Mouse (Mus musculus) adrenal gland (tissue): ENCODE results near the gene Fggy.

Source experiments
- intact Hi-C: fragments of 180-260 bp; cut with DNase I; formaldehyde crosslinking; loops from one replicate; pipeline ENCODE4 v1.15.1; 2025

The Fggy gene

DNA sequence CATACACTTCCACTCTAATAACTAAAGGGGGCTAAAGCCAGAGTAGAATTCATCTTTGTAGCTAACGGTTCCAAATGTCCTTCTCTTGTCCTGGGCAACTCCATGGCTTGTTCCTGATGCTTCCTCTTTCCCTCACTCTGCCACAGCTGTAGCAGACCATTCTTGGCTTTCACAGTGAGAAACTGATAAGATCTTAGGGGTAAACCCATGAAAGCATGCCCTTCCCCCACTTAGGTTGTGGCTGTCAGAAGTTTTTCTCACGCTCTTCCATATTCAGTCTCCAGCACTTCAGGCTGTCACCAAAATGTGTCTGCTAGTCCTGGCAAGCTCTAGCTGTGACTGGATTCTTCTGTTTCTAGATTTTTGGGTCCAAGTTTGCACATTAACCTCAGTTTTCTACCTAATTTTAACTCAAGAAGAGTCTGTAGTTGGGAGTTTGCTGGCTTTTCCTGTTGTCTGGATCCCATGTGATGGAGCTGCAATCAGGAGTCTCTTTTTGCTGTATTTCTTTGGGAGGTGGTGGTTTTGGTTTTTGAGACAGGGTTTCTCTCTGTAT, 338.0 kb downstream of the Fggy start:
- intact Hi-C loops = no loop called here

DNA sequence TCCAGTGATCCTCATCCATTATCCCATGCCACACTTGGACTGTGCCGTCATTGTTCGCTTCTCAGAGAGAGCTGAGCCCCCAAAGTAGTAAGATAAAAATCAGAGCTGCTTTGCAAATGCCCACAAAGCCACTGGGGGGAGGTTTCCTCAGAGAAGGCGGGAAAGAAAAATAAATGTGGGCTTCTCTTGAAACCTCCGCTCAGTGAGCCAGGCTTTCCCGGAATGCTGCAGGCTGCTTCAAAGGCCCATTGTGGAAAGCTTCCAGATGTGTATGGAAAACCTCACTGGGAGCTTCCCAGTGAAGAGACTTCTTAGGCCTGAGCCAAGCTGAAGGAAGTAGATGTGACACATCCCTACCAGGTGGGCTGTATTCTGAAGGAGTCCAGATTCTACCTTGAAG, 339.3 kb downstream of the Fggy start:
- intact Hi-C loops = no loop called here

DNA sequence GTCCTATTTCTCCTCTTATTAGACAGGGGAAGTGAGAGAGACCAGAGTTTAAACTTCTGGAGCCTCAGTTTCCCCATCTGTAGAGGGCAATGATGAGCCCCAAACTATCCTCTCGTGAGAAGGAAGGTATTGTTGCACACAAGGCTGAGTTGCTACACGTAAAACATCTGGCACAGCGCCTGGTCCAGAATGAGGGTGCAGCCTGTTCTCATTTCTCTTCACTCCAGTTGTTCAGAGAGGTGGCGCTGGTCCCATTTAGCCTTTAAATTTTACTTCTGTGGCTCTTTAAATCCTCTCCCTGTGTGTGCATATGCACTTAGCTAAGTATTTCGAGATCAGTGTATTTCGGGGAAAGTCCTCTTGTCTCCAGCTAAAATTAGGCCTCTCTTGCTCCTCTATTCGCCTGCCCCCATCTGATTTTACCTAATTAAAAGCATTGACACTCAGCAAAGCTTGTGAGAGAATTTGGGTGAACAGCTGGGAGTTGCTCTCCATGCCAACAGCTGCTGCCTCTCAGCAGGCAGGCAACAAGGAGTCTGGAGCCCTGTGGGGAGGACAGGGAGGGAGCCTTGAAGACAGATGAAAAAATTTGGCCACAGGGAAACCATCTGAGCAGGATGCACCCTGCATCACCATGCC, 340.0 kb downstream of the Fggy start:
- intact Hi-C loops = no loop called here

DNA sequence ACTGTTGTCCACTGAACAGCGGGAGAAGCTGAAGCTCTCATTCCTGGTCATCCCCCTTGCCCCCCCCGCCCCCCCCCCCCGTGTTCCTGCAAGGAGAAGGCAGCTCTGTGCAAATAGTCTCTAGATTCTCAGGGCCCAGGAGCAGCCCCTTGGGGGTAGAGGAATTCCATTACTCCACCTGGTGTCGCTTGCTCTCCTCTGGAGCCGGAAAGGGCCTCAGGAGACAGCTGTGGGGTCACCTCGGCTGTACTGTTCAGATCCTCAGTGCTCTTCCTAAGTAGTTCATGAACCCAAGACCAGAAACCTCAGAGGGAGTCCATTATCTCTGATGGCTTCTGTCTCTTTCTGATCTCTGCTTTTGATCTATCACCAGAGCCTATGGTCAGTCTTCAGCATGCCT, 341.4 kb downstream of the Fggy start:
- intact Hi-C loops = no loop called here

DNA sequence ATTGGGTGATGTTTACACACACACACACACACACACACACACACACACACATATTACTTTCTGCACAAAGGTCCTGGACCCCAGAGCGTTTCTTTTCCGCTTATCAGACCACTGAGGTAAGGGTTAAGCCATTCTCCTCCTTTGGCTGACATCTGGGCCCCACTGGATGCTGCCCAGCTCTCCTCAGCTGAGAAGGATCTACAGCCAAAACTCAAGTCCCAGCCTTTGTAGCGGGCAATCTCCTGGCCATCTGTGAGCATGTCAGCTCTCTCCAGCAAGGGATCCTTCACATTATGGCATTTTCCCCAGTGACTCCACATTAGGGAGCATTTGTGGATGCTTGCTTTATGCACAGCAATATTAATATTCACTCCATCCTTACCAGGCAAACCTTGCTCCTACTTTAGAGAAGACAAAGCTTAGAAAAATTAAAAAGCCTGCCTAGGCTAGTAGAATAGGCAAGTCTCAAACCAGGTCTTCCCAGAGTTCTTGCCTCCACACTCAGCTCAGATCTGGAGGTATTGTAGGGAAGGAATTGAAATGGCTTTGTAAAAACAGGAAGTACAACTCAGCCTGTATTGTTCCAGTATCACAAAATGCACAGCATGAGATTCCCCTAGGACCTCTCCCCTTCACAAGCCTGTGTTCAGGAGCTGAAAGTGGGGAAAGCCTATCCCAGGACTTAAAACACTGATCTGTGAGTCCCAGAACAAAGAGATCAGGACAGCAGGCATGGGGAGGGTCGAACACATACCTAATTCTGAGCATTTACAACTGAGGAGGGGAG, 342.8 kb downstream of the Fggy start:
- intact Hi-C loops = no loop called here

DNA sequence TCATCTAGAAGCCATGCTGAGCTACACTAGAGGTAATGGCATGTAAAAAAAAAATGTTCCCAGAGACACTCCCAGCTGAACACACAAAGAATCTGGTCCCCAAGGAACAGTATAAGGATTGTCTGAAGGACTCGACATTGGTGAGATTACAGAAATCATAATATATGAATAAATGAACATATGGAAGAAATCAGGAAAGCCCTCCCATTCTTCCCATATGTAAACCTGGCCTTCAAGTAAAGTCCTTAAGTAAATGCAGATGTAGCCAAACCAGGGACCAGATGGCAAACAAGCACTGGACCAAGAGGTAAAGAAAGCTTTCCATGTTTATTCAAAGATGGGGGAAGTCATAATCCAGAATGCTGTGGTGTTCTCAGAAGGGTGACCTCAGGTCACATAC, 343.5 kb downstream of the Fggy start:
- intact Hi-C loops = no loop called here

DNA sequence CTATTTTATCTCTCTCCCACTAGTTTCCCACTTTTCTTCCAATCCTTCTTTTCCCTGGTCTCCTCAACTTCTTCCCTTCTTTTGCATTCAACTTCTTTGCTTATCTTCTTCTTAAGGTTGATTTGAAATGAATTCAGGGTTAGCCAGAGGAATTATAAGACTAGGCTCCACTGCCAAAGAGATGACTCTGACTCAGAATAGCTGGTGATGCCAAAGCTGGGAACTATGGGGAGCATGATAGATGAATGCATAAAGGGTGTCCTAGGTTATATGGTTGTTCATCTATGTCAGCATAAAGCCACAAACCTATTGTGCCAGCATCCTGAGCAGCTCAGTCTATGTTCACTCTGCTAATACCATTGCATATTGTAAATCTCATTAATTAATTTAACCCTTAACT, 348.8 kb downstream of the Fggy start:
- intact Hi-C loops = no loop called here

DNA sequence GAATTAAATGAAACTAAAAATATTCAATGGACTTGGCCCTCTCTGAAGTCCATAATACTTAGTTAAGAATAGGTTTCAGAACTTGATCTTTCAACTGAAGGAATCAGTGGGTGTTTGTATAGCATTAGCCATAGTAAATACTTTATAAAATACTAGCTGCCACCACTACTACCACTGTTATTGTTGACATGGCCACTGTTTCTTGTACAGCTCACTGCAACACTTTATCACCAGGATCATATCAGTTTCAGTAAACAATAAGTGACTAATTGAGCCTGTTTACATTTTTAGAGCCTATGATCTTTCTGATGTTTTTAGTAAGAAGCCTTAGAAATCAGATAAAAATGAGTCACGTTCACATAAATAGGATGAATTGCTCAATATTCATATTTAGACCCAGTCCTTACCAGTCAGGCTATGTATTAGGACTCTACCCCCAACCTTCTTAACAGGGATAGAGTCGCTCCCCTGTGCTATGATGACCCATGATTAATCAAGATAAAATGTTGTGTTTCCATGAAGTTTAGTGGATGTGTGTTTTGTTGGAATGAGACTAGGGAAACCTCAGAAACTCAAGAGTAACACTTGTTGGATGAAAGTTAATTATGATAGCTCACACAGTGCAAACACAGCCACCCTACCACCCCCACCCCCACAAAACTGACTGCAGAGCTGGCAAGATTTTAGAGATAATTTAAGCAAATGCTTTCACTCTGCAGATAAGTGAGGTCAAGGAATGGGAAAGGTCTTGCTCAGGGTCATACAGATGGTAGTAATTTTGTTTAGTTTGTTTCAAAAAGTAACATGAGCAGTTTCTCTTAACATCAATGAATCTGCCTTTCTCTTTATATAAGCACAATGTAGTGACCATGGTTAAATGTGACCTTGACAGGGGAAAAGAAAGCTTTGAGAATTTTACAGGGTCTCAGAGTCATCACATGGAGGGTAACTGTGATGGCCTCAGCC, 352.7 kb downstream of the Fggy start:
- intact Hi-C loops = no loop called here

DNA sequence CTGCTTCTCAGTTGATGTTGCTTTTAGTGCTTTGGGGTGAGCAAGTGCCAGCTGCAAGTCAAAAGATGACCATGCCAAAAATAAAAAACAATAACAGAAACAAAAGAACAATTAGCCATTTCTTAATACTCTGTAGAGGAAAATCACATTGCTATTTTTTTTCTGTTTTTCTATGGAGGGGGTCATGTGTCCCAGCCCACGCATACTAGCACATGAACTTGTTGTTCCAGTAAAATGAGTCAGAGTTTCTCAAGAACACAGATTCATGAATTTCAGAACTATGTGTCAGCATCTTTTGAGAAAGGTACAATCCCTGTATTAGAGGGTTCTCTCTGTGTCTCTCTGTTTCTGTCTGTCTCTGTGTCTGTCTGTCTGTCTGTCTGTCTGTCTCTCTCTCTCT, 355.7 kb downstream of the Fggy start:
- intact Hi-C loops = no loop called here

DNA sequence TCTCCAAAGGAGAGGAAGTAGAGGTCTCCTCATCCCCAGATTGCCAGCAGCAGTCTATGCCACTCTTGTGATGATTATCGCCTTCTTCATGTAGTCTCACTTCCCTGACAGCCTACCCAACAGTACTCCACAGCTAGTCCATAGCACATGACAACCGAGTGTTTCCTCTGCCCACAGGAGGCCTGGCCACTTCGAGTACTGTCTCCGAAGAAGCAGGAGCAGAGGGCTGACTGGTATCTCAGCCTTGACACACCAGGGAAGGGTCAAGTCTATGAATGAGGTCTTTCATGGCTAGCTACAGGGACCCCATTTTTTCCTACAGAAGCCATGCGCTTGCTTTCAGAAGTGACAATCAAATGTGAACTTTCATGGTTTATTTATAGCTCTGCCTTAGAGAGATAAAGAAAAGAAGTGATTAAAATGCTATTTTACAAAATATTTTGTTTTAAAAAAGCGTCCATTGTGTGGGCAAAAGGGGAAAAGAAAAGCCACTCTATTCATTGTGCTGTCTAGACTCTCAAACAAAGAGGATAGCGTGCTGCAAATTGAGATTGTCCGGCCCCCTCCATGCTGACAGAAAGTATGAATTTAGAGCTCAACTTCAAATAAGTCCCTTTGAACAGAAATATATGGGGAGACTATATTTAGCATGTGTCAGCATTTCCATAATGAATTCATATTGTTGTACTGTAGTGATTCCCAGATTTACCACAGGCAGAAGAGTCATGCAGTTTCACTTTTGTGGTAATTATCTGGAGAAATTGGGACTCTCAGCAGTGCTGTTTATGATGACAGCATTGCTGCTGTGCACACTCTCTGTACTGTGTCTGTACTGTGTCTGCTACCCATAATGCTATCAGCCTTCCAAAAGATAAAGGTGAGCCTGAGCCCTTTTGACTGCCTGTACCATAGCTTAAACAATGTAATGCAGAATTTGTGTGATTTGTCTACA, 358.6 kb downstream of the Fggy start:
- intact Hi-C loops = no loop called here

DNA sequence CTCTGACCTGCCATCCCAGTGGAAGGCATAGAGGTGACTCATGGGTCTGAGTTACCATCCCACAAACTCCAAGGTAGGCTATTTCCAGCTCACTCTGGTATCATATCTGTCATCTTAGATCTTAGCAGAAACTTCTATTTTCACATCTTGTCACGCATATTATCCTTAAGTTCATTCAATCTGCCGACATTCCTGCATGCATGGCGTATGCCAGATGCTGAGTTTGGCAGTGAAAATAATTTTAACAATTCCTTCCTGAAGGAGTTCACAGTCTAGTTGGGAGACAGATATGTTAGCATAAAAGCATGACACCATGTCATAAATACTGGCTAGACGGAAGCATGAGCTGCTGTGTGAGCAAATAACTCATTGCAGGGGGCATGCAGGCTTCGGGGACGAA, 360.4 kb downstream of the Fggy start:
- intact Hi-C loops = no loop called here

DNA sequence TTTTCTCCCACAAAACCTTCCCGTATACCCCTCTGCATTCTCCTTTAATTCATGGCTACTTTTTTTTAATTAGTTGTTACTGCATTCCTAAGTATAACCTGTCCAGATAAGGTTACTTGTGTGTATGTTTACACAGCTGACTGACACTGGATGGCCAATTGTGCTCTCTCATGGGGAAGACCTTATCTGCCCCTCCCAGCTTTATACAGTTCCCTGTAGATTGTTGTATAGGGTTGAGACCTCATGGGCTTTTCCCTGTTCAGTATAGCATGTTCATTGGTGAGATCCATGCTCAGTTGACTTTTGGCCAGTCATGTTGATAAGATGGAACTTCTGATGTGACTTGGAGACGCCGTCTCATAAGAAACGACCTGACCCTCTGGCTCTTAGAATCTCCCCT, 363.1 kb downstream of the Fggy start:
- intact Hi-C loops = no loop called here

DNA sequence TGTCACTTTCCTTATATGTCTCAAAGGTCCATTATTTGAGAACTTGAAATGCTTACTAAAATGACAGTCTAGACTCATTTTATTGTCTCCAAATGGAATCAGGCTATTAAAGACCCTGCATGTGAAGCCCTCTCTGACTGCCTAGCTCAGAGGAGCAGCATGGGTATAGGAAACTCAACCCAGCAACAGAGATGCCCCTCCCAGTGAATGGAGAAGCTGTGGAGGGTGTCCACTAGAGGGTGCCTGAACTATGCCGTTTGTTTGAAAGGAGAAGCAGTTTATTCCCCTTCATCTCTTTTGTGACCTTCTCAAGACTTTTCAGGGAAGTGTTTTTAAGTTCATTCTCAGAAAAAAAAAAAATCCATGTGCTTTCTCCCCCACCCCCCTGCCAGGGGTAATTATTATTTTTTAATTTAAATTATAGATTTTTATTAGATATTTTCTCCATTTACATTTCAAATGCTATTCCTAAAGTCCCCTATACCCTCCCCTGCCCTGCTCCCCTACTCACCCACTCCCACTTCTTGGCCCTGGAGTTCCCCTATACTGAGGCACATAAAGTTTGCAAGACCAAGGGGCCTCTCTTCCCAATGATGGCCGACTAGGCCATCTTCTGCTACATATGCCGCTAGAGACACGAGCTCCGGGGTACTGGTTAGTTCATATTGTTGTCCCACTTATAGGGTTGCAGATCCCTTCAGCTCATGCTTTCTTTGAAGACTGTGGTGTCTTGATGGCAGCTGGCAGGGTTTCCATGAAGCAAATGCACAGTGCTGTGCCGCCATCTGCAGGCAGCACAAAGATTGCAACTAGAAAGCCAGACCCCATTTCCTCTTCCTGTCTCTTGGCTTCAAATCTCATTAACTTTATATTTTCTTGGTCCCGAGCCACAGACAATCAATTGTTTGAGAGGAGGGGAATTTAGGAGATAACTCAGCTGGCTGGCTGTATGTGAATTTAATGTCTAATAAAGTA, 367.2 kb downstream of the Fggy start:
- intact Hi-C loops = loop anchor here (2.0 kb wide), 1 partner anchor 916 kb away; no protein-coding TSS in a partner anchor

DNA sequence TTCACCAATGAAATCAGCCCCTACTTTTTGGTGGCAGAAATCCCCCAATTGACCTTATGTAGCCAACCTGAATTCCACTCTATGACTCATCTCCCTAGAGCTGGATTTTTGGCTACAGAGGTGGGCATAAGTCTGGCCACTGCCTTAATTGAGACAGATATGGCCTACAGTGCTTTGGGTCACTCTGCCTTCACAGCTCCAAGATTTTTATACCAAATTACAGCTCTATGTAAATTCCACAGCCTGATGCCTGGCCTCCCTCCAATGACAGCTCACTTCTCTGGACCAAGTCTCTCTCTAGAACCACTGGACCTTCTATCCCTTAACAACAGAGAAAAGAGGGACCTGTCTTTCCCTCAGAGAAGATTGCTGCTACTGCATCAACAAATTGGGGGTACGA, 371.5 kb downstream of the Fggy start:
- intact Hi-C loops = no loop called here

DNA sequence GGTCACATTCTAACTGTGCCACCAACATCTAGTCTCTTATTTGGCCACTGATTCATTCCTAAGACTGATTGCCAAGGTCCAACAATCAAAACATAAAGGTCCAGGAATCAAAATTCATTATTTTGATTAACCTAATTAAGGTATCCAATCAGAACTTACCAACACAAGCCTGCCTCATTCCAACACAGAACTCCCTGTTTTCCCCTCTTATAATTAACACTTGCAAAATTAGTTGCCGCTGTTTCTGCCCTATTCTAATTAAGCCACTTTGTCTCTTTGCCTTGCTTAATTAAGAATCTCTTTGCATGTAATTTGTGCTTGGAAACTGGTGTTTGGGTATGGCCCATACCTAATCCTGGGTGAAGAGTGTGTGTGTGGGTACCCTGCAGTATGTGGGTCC, 372.6 kb downstream of the Fggy start:
- intact Hi-C loops = no loop called here

DNA sequence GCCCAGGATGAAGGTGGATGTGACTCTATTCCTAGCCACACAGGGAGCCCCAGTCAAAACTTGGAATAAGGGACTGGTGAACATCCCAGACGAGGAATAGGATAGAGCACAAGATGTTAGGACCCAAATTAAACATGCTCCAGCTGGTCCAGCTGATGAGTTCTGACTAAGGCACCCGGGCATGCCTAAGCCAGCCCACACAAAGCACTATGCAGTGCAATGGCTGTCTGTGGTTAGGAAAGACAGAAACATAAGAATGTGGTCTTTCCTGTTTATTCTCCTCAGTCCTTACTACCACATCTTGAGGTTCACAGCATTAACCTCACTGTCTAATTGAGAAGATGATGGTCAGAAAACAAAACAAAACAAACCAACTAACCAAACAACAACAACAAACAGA, 374.0 kb downstream of the Fggy start:
- intact Hi-C loops = no loop called here

DNA sequence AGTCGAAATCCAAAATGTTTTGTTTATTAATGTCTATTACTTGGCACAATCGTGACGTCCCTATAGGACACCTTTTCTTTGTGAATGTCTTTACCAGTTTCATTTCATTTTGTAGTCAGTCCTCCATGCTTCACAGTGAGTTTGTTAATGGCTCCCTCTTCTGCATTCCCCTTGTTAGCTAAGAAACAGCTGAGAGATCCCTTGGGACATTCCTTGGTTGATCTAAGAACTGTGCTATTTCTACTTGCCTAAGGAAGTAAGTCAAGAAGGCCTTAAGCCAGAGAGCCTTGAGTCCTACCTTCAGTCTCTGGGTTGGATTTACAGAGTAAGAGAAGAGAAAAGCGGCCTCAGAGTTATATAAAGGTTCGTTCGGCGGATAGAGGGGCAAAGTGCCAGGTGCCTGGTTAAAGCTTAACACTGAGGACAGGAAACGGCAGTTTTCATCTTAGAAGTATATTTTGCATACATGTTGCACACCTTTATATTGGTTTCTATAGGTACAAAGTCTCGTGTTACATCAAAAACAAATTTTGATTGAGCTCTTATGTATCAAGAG, 376.6 kb downstream of the Fggy start:
- intact Hi-C loops = no loop called here

DNA sequence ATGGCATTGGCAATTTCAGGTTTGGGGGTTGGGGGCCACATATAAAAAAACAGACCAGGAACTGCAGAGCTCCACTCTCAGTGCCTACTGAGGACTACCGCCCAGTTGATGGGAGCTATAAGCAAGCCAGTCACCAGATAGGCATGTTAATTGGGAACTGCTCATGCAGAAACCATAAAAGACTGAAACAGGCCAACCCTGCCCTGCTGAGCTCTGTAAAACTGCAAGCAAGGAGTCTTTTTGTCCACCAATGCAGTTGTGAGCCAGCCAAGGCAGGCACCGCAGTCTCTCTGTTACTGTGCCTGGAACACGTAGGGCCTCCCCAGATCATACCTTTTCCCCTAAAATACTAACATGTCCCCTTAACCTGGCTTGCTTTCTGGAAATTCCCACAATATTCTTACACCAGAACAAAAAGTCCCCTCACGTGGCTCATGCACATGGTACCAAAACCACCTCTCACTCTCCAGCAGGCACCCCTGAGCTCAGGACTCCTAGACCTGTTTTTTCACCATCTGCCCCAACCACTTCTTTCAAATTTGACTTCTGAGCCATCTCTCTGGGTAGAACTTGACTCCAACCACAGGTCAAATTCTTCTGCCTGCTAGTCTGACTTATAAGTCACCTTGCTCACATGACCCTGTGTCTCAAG, 377.2 kb downstream of the Fggy start:
- intact Hi-C loops = no loop called here
